Mouse (Mus musculus) heart, embryonic 12.5 days (tissue): ENCODE data around the gene Atp5b. TPM values are rescaled to one million over a fixed set of nuclear protein-coding genes. Genes with fewer than 3 reads are reported as not detected.

Experiments
- ATAC-seq: fragments of 200-750 bp; cut with Nextera tagmentation; 2 replicates; pipeline ENCODE4 v1.8.0; 2017; ENCODE audit warnings: moderate TSS enrichment, moderate library complexity; ENCODE audit not compliant: insufficient number of reproducible peaks, low FRiP score
- H3K27ac ChIP-seq: fragments of 300-500 bp; sonication (generic); 2 replicates; pipeline ENCODE4 v1.5.1; 2016; ENCODE audit warnings: mild to moderate bottlenecking, moderate library complexity; ENCODE audit not compliant: poor library complexity, severe bottlenecking
- H3K27me3 ChIP-seq: fragments of 300-500 bp; sonication (generic); replicated peaks from 2 replicates; pipeline ENCODE4 v1.6.1; 2016; ENCODE audit warnings: mild to moderate bottlenecking, moderate library complexity
- H3K36me3 ChIP-seq: fragments of 300-500 bp; sonication (generic); 2 replicates; pipeline ENCODE4 v1.6.1; 2016; ENCODE audit warnings: mild to moderate bottlenecking, moderate library complexity
- H3K4me1 ChIP-seq: fragments of 300-500 bp; sonication (generic); replicated peaks from 2 replicates; pipeline ENCODE4 v1.6.1; 2016; ENCODE audit warnings: mild to moderate bottlenecking
- H3K4me2 ChIP-seq: fragments of 300-500 bp; sonication (generic); 2 replicates; pipeline ENCODE4 v1.6.1; 2016; ENCODE audit warnings: mild to moderate bottlenecking, moderate library complexity
- H3K4me3 ChIP-seq: fragments of 300-500 bp; sonication (generic); 2 replicates; pipeline ENCODE4 v1.5.1; 2016; ENCODE audit warnings: mild to moderate bottlenecking
- H3K9ac ChIP-seq: fragments of 300-500 bp; sonication (generic); 2 replicates; pipeline ENCODE4 v1.6.1; 2016; ENCODE audit warnings: mild to moderate bottlenecking, moderate library complexity
- H3K9me3 ChIP-seq: fragments of 300-500 bp; sonication (generic); replicated peaks from 2 replicates; pipeline ENCODE4 v1.6.1; 2016; ENCODE audit warnings: mild to moderate bottlenecking, moderate library complexity
- WGBS: fragments of 180-500 bp; shearing (Covaris S2); methylation state at CpG from one replicate; pipeline ENCODE4 v1.1.7; 2016; 5-methylcytosine and 5-hydroxymethylcytosine counted together
- polyA plus RNA-seq: library from polyadenylated mRNA; unstranded; fragments of >200 nt; fragmentation: Nextera tagmentation; extraction: Ambion mirVana; gene quantifications from 2 replicates; pipeline ENCODE4 v1.2.1, GENCODE M21; 2016

The Atp5b gene
- polyA plus RNA-seq, 1 experiment from 2014 or later = 4,835 TPM

DNA sequence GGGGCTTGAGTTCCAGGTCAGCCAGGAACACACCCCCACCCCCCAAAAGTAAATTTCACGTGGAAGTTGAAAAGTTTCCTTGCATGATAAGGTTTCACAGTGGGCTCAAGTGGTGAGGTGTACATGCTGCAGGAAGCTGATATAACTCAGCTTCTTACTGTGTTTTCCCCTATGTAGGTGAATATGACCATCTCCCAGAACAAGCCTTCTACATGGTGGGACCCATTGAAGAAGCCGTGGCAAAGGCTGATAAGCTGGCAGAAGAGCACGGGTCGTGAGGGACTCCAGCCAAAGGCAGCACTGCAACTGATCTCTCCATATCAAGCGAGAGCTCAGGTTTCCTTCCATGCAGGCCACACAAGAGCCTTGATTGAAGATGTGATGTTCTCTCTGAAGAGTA is 6.8 kb downstream of the Atp5b start:
- 17% methylated on average over 5 of the region's 5 CpGs for WGBS
- Histone ChIP-seq H3K9me3 (no peaks in the 10 kb centered on the region), H3K4me3 (no peak overlapping the region), H3K27ac (no peak overlapping the region), H3K9ac (no peak overlapping the region), H3K4me2 (no peak overlapping the region), H3K36me3 (peaks cover 53% of the 10 kb centered on the region), H3K27me3 (no peaks in the 10 kb centered on the region), H3K4me1 (peaks cover 63% of the 10 kb centered on the region)
- ATAC-seq = no peak

DNA sequence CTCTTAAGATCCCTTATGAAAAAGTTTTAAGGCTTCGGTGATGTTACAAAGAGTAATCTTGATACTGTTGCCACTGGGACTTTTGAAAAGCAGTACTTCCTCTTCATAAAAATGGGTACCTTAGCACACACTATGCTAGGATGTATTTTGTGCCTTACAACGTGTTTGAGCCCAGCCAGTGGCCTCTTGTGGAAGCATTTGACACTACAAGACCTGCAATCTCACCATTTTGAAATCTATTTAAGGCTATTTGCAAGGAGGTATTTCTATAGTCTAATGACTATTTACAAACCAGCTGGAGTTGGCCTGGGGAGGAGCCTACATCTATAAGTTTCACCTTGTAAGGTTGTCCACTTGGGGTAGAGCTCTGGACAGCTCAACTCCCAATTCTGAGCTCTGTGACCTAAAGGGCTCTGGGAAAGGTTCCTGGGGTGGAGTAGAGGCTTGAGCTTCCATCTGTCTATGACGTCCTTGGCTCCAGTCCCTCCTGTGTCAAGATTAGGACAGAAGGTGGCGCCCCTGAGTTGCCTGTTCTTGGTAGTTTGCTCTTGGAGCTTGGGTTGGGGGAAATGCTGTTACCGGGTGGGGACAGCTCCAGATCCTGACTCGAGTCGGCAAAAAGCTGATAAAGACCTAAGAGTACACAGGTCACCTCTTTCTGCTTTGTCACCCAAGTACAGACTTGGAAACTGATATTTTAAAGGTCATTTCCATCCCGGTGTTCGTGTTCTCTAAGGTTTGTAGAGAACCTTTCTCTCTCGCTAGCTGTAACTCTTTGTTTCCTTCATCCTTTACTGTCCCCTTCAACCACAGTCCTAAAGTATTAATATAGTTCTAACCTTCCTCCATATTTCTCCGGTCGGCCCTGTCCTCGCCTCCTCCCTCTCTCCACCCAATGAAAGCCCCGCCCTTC is 7.8 kb downstream of the Atp5b start:
- peaks cover 61% of the 10 kb centered on the region for H3K4me1 ChIP-seq
- peaks cover 42% of the 10 kb centered on the region for H3K36me3 ChIP-seq
- 6% methylated on average over 14 of the region's 14 CpGs for whole genome bisulfite sequencing
- H3K9me3 ChIP-seq = no peaks in the 10 kb centered on the region
- peak overlapping the region; percentile 98 for H3K27ac ChIP-seq
- peak overlapping the region; percentile 73 for H3K4me3 ChIP-seq
- peak overlapping the region; percentile 90 for H3K9ac ChIP-seq
- H3K27me3 ChIP-seq = no peaks in the 10 kb centered on the region
- peak overlapping the region; percentile 97 for H3K4me2 ChIP-seq
- peak; percentile 80 for ATAC-seq

DNA sequence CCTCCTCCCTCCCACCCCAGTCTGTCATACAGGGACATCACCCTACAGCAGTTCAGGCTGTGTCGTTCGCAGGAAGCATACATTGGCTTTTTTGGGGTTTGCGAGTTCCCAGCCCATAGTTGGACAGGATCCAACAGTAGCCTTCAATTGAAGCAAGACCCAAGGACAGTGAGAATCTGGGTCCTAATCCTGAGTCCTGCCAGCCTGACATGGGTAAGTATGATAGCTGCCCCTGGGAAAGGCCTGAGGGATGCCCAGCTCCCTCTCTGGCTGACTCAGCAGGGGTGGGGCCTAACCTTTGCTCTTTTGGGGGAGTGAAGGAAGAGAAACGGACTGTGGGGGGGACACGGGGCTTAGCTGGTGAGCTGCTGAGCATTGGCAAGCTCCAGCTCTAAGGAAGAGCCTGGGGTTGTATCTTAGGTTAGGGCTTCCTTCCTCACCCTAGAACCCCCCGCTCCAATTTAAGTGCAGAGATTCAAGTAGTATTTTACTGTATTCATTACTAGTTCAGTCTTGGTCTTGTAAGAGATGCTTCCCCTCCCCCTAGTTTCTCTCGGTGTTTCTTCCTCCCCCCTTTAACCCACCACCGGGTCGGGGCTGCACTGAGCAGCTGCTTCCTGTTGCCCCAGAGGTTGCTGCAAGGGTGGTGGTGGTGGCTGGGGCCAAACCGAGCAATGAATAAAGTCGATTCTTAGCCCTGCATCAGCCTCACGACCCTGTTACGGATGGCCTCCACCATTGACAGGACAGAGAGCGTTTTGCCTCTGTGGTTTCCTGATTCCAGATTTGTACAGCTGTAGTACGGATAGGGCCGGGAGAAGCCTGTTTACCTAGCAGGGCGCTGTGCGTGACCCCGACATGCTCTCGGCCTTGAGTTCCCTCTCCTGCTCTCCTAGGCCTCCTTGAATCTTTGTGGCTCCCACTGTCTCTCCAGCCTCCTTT is 8.8 kb downstream of the Atp5b start, which contains the start of gene Baz2a:
Gene Baz2a (plus strand): TSS at position 14 of the 942 bp plus-strand sequence.
- Histone ChIP-seq H3K9ac (peak within 1 kb of the TSS; percentile 90), H3K4me2 (peak within 1 kb of the TSS; percentile 97), H3K36me3 (peaks cover 33% of the 10 kb centered on the region), H3K4me1 (peaks cover 59% of the 10 kb centered on the region), H3K27ac (peak within 1 kb of the TSS; percentile 98), H3K4me3 (peak within 1 kb of the TSS; percentile 73), H3K27me3 (no peaks in the 10 kb centered on the region), H3K9me3 (no peaks in the 10 kb centered on the region)
- WGBS = under 1% methylated on average over 20 of the region's 20 CpGs
- ATAC-seq = peak; percentile 52

DNA sequence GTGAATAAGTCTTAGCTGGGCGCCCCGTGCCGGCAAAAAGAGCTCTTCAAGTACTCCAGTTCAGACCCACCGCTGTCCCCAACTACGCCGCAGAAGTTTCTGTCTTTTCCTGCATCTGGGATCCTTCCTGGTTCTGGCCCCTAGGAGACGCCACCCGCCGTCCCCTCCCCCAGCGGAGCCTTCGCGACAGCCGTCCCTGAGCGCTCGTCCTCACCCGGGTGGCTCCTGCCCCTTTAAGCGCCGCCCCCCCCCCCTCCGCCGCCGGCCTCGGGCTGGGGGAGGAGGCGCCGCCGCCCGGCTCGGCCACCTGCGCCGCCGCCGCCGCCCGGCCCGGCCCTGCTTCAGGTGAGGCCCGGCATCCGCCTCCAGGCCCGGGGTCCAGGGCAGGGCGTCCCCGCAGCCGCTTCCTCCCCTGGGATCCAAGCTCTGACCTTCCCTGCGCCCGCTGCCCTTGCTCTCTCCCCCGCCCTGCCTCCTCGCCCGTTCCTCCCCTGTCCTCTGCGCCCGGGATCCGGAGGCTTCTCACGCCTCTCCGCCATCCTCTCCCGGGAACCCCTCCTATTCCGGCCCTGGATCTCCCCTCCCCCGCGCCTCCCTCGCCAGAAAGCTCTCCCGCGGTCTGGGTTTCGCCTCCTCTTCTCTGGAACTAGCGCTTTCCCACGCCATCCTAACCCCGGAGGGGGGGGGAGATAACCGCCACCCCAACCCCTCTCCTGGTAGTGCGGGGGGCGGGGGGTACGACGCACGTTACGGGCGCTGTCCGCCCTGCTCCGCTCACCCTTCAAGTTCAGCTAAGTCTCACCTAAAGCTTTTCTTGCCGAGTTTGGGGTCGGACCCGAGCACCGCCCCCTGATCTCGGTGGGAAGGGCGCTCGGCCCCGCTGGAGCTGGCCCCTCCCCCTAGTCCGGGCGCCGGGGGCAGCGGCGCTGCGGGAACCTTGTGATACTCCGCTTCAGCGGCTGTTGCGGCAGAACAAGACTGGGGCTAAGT is 9.7 kb downstream of the Atp5b start:
- Histone ChIP-seq H3K4me3 (peak overlapping the region; percentile 73), H3K4me2 (peak overlapping the region; percentile 97), H3K36me3 (peaks cover 23% of the 10 kb centered on the region), H3K9me3 (no peaks in the 10 kb centered on the region), H3K9ac (peak overlapping the region; percentile 90), H3K4me1 (peaks cover 61% of the 10 kb centered on the region), H3K27ac (peak overlapping the region; percentile 98), H3K27me3 (no peaks in the 10 kb centered on the region)
- WGBS = under 1% methylated on average over 85 of the region's 88 CpGs
- ATAC-seq = peak; percentile 70

DNA sequence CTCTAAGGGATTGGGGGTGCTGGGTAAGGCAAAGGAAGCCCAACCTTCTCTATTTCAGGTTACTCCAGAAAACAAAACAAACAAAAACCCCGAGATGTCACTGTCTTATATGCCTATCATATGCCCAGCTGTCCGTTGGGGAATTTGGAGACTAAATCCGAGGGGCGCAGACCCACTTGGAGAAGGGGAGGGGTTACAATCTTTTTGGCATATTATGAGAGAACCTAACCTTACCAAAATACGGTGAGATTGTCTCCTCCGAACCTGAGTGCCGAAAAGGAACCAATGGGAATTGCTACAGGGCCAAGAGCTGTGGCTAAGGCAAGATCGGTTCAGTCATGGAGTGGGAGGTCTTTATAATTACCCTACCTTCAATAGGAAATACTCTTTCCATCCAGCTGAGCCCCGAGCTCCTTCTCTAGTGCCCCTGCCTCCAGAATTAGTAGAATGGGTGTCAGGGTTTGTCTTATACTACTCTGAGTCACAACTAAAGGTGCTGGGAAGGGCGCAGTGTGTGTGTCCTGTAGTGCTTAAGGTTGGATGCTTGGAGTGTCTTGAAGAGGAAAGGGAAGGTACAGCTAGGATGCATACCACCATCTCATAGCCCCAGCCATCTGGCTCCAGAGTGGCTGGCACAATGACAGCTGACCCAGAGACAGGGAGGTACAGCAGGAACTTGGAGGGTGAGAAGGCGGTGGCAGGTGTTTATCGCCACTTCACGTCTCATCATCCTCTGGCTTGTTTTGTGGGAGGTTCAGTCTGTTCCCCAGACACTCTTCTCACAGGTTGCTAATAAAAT is 10.6 kb downstream of the Atp5b start:
- H3K4me3 ChIP-seq = peak overlapping the region; percentile 73
- no peaks in the 10 kb centered on the region for H3K27me3 ChIP-seq
- WGBS = 27% methylated on average over 13 of the region's 13 CpGs
- no peaks in the 10 kb centered on the region for H3K9me3 ChIP-seq
- H3K4me1 ChIP-seq = peaks cover 66% of the 10 kb centered on the region
- peak overlapping the region; percentile 90 for H3K9ac ChIP-seq
- peak overlapping the region; percentile 98 for H3K27ac ChIP-seq
- ATAC-seq = no peak
- peaks cover 14% of the 10 kb centered on the region for H3K36me3 ChIP-seq
- peak overlapping the region; percentile 97 for H3K4me2 ChIP-seq

DNA sequence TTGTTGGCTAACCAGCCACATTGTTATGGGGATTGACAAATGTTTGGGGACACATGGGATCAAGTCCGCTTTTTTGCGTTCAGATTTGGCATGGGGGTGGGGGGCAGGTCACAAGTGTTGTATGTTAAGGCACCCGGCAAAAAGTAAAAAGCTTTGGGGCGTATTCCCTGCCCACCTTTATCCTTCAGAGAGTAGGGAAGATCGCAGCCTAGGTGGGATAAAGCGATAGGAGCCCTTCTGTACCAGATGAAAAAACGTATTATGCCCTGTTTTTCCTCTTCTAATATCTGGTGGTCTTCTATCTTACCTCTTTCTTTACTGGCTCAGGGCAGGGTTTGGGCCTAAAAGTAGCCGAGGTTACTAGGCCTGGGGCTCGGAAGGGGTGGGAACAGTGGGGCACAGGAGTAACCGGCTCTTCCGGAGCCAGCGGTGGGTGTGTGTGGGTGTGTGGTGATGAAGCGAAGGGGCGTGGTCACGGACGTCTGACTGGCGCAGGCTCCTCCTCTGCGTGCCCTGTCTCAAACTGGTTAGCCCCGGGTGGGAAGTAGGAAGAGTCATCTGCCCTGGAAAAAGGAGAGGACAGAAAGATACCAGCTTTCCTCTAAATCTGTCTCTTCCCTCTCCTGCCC is 11.4 kb downstream of the Atp5b start:
- H3K27me3 ChIP-seq = no peaks in the 10 kb centered on the region
- WGBS = 12% methylated on average over 19 of the region's 19 CpGs
- H3K4me2 ChIP-seq = peak overlapping the region; percentile 97
- peak overlapping the region; percentile 90; the same call in 1 of the 2 replicates for H3K9ac ChIP-seq
- ATAC-seq = peak; percentile 81
- H3K9me3 ChIP-seq = no peaks in the 10 kb centered on the region
- peaks cover 62% of the 10 kb centered on the region for H3K4me1 ChIP-seq
- H3K4me3 ChIP-seq = peak overlapping the region; percentile 73
- peaks cover 6% of the 10 kb centered on the region for H3K36me3 ChIP-seq
- H3K27ac ChIP-seq = peak overlapping the region; percentile 98

DNA sequence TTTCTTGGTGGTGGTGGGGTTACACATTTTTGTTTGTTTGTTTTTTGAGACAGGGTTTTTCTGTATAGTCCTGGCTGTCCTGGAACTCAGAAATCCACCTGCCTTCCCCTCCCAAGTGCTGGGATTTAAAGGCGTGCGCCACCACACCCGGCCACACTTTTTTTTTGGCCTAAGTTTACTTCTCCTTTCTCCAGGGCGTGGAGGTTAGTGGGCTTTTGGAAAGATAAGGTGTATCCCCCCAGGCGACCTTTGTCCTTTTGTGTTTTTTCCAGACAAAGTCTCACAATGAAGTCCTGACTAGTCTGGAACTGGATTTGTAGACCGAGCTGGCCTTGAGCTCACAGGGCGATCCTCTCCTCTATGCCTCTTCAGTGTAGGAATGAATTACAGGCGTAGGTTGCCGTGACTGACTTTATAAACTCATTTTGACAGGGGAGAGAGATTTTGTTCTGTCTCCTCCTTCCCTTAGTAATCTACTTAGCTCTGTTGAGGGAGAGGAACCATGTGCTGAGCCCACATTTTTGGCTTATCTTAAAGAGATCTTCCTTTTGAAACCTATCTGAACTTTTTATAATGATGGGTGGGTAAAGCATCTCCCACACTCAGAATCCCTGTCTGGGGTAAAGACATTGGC is 12.0 kb downstream of the Atp5b start:
- H3K4me2 ChIP-seq = peak overlapping the region; percentile 97
- 28% methylated on average over 9 of the region's 9 CpGs for WGBS
- no peaks in the 10 kb centered on the region for H3K36me3 ChIP-seq
- no peak for ATAC-seq
- no peaks in the 10 kb centered on the region for H3K27me3 ChIP-seq
- H3K9ac ChIP-seq = no peak overlapping the region
- H3K9me3 ChIP-seq = no peaks in the 10 kb centered on the region
- H3K4me1 ChIP-seq = peaks cover 56% of the 10 kb centered on the region
- H3K27ac ChIP-seq = peak overlapping the region; percentile 98
- H3K4me3 ChIP-seq = peak overlapping the region; percentile 73

DNA sequence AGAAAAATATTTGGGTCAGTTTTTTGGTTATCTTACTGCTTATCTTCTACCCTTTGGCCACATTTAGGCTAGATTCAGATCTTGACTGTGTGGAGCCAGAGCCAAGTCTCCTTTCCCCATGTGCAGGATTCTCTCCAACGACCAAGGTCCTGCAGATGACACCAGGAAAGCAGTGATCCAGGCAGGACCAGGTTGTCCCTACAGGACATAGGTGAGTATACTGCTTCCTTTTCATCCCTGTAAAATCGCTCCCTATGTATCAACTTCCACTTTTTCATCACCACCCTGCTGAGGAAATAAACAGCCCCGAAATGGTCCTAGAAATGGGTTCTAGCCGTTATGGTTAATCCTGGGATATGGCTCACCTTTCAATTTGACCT is 13.2 kb downstream of the Atp5b start:
- H3K36me3 ChIP-seq = peaks cover 4% of the 10 kb centered on the region; the same call in 1 of the 2 replicates
- H3K4me1 ChIP-seq = peaks cover 51% of the 10 kb centered on the region
- H3K27ac ChIP-seq = no peak overlapping the region
- peak overlapping the region; percentile 78; the same call in 1 of the 2 replicates for H3K4me3 ChIP-seq
- WGBS = 21% methylated on average over 4 of the region's 4 CpGs
- H3K27me3 ChIP-seq = no peaks in the 10 kb centered on the region
- H3K9me3 ChIP-seq = no peaks in the 10 kb centered on the region
- ATAC-seq = no peak
- H3K9ac ChIP-seq = peak overlapping the region; percentile 84; the same call in 1 of the 2 replicates
- peak overlapping the region; percentile 83; the same call in 1 of the 2 replicates for H3K4me2 ChIP-seq
